Mouse (Mus musculus) forebrain, embryonic 13.5 days (tissue): ENCODE data around the gene Fam104a. TPM values are rescaled to one million over a fixed set of nuclear protein-coding genes. Genes with fewer than 3 reads are reported as not detected.
"Not testable (repeated sequence)": the region's sequence is repeated elsewhere in the genome, so short reads cannot be mapped to it uniquely, and the experiment has no call there.

Experiments
- ATAC-seq: fragments of 200-750 bp; cut with Nextera tagmentation; 2 replicates; pipeline ENCODE4 v1.8.0; 2017
- H3K27ac ChIP-seq: fragments of 300-500 bp; sonication (generic); 2 replicates; pipeline ENCODE4 v1.5.1; 2015; ENCODE audit warnings: inconsistent platforms, mild to moderate bottlenecking, moderate library complexity
- H3K27me3 ChIP-seq: fragments of 300-500 bp; sonication (generic); 2 replicates; pipeline ENCODE4 v1.6.1; 2015; ENCODE audit warnings: mild to moderate bottlenecking, inconsistent platforms
- H3K36me3 ChIP-seq: fragments of 300-500 bp; sonication (generic); 2 replicates; pipeline ENCODE4 v1.6.1; 2015; ENCODE audit warnings: mild to moderate bottlenecking, inconsistent platforms; ENCODE audit not compliant: poor library complexity, severe bottlenecking
- H3K4me1 ChIP-seq: fragments of 300-500 bp; sonication (generic); 2 replicates; pipeline ENCODE4 v1.6.1; 2015; ENCODE audit warnings: inconsistent platforms
- H3K4me2 ChIP-seq: fragments of 300-500 bp; sonication (generic); 2 replicates; pipeline ENCODE4 v1.6.1; 2015; ENCODE audit warnings: inconsistent platforms, mild to moderate bottlenecking, moderate library complexity
- H3K4me3 ChIP-seq: fragments of 300-500 bp; sonication (generic); 2 replicates; pipeline ENCODE4 v1.5.1; 2015; ENCODE audit warnings: mild to moderate bottlenecking, inconsistent platforms
- H3K9ac ChIP-seq: fragments of 300-500 bp; sonication (generic); 2 replicates; pipeline ENCODE4 v1.6.1; 2015; ENCODE audit warnings: mild to moderate bottlenecking, inconsistent platforms
- H3K9me3 ChIP-seq: fragments of 300-500 bp; sonication (generic); replicated peaks from 2 replicates; pipeline ENCODE4 v1.6.1; 2016; ENCODE audit warnings: inconsistent platforms
- WGBS: fragments of 180-500 bp; shearing (Covaris S2); methylation state at CpG from one replicate; pipeline ENCODE4 v1.1.7; 2015; 5-methylcytosine and 5-hydroxymethylcytosine counted together
- polyA plus RNA-seq: library from polyadenylated mRNA; unstranded; fragments of >200 nt; fragmentation: Nextera tagmentation; extraction: Ambion mirVana; gene quantifications from 2 replicates; pipeline ENCODE4 v1.2.1, GENCODE M21; 2015

Gene Fam104a
- polyA plus RNA-seq, 1 experiment from 2014 or later: 51.9 TPM

- no peaks in the 10 kb centered on the region for H3K9me3 ChIP-seq
- peaks cover 50% of the 10 kb centered on the region for H3K36me3 ChIP-seq
- H3K4me2 ChIP-seq: no peak overlapping the region
- H3K27me3 ChIP-seq: no peaks in the 10 kb centered on the region
- no peak overlapping the region for H3K27ac ChIP-seq
- no peak for ATAC-seq
- WGBS: 55% methylated on average over 2 of the region's 2 CpGs
- H3K4me3 ChIP-seq: no peak overlapping the region
- H3K9ac ChIP-seq: no peak overlapping the region
- H3K4me1 ChIP-seq: peaks cover 20% of the 10 kb centered on the region
Measured at GRCm38 (mm10) chr11:113676847-113677246, 7.1 kb downstream of the Fam104a start.

GRCm38 (mm10) chr11:113674595-113674994 is 9.4 kb downstream of the Fam104a start:
- H3K4me2 ChIP-seq: no peak overlapping the region
- no peak overlapping the region for H3K9ac ChIP-seq
- no peaks in the 10 kb centered on the region for H3K27me3 ChIP-seq
- 0 out of 2 replicates have a peak, but pooled peaks cover 7% of the 10 kb centered on the region for H3K4me1 ChIP-seq
- no peak overlapping the region for H3K4me3 ChIP-seq
- H3K27ac ChIP-seq: no peak overlapping the region
- H3K9me3 ChIP-seq: no peaks in the 10 kb centered on the region
- peaks cover 69% of the 10 kb centered on the region for H3K36me3 ChIP-seq
- 88% methylated on average over 5 of the region's 5 CpGs for WGBS
- no peak for ATAC-seq

GRCm38 (mm10) chr11:113673614-113674013 is 10.3 kb downstream of the Fam104a start:
- peaks cover 77% of the 10 kb centered on the region for H3K36me3 ChIP-seq
- no peak for ATAC-seq
- H3K9ac ChIP-seq: no peak overlapping the region
- H3K4me3 ChIP-seq: no peak overlapping the region
- no peaks in the 10 kb centered on the region for H3K9me3 ChIP-seq
- WGBS: 89% methylated on average over 4 of the region's 4 CpGs
- H3K4me1 ChIP-seq: 0 out of 2 replicates have a peak, but pooled peaks cover 7% of the 10 kb centered on the region
- 0 out of 2 replicates have a peak overlapping the region, but pooled peaks have one; percentile 3 for H3K27ac ChIP-seq
- no peaks in the 10 kb centered on the region for H3K27me3 ChIP-seq
- no peak overlapping the region for H3K4me2 ChIP-seq

- 80% methylated on average over 4 of the region's 4 CpGs for WGBS
- H3K36me3 ChIP-seq: peaks cover 70% of the 10 kb centered on the region
Measured at GRCm38 (mm10) chr11:113669711-113670110, 14.2 kb downstream of the Fam104a start.

GRCm38 (mm10) chr11:113668857-113669256 is 15.1 kb downstream of the Fam104a start:
- peaks cover 15% of the 10 kb centered on the region for H3K4me1 ChIP-seq
- H3K36me3 ChIP-seq: peaks cover 70% of the 10 kb centered on the region
- ATAC-seq: no peak
- no peaks in the 10 kb centered on the region for H3K9me3 ChIP-seq
- WGBS: 90% methylated on average over 5 of the region's 5 CpGs
- H3K27ac ChIP-seq: no peak overlapping the region
- no peak overlapping the region for H3K4me3 ChIP-seq
- H3K9ac ChIP-seq: no peak overlapping the region
- H3K4me2 ChIP-seq: no peak overlapping the region
- no peaks in the 10 kb centered on the region for H3K27me3 ChIP-seq

More at GRCm38 (mm10) chr11:113669711-113670110, 14.2 kb downstream of the Fam104a start:
- no peak for ATAC-seq
- Histone ChIP-seq H3K9ac (no peak overlapping the region), H3K9me3 (no peaks in the 10 kb centered on the region), H3K27me3 (no peaks in the 10 kb centered on the region), H3K4me3 (no peak overlapping the region), H3K27ac (no peak overlapping the region), H3K4me1 (peaks cover 15% of the 10 kb centered on the region), H3K4me2 (no peak overlapping the region)

GRCm38 (mm10) chr11:113667704-113668103 is 16.3 kb downstream of the Fam104a start:
- Histone ChIP-seq H3K4me1 (peaks cover 15% of the 10 kb centered on the region), H3K9ac (no peak overlapping the region), H3K9me3 (no peaks in the 10 kb centered on the region), H3K27me3 (no peaks in the 10 kb centered on the region), H3K4me3 (no peak overlapping the region), H3K4me2 (no peak overlapping the region), H3K27ac (no peak overlapping the region), H3K36me3 (peaks cover 69% of the 10 kb centered on the region)
- no peak for ATAC-seq
- 90% methylated on average over 4 of the region's 4 CpGs for WGBS

GRCm38 (mm10) chr11:113667122-113667521 is 16.8 kb downstream of the Fam104a start:
- Histone ChIP-seq H3K27ac (no peak overlapping the region), H3K9me3 (no peaks in the 10 kb centered on the region), H3K9ac (no peak overlapping the region), H3K4me1 (peaks cover 15% of the 10 kb centered on the region), H3K4me3 (no peak overlapping the region), H3K27me3 (no peaks in the 10 kb centered on the region), H3K4me2 (no peak overlapping the region), H3K36me3 (peaks cover 69% of the 10 kb centered on the region)
- WGBS: 72% methylated on average over 2 of the region's 2 CpGs
- no peak for ATAC-seq

GRCm38 (mm10) chr11:113666648-113667047 is 17.3 kb downstream of the Fam104a start:
- H3K27me3 ChIP-seq: no peaks in the 10 kb centered on the region

GRCm38 (mm10) chr11:113666205-113666604 is 17.8 kb downstream of the Fam104a start:
- peaks cover 15% of the 10 kb centered on the region for H3K4me1 ChIP-seq
- no peak overlapping the region for H3K27ac ChIP-seq
- H3K4me3 ChIP-seq: no peak overlapping the region
- no peaks in the 10 kb centered on the region for H3K27me3 ChIP-seq
- no peaks in the 10 kb centered on the region for H3K9me3 ChIP-seq
- H3K36me3 ChIP-seq: peaks cover 69% of the 10 kb centered on the region
- no peak for ATAC-seq
- no peak overlapping the region for H3K9ac ChIP-seq
- H3K4me2 ChIP-seq: no peak overlapping the region
- WGBS: 88% methylated on average over 6 of the region's 6 CpGs

More at GRCm38 (mm10) chr11:113666648-113667047, 17.3 kb downstream of the Fam104a start:
- 0 out of 2 replicates have a peak, but pooled peaks have one; percentile 16 for ATAC-seq
- Histone ChIP-seq H3K36me3 (peaks cover 69% of the 10 kb centered on the region), H3K4me2 (no peak overlapping the region), H3K9me3 (no peaks in the 10 kb centered on the region), H3K4me1 (peaks cover 15% of the 10 kb centered on the region), H3K4me3 (no peak overlapping the region), H3K9ac (no peak overlapping the region), H3K27ac (no peak overlapping the region)
- 68% methylated on average over 10 of the region's 10 CpGs for WGBS

- H3K9ac ChIP-seq: no peak overlapping the region
- ATAC-seq: no peak
- H3K4me2 ChIP-seq: no peak overlapping the region
- H3K27me3 ChIP-seq: no peaks in the 10 kb centered on the region
- 71% methylated on average over 2 of the region's 2 CpGs for WGBS
- H3K36me3 ChIP-seq: peaks cover 73% of the 10 kb centered on the region
- no peaks in the 10 kb centered on the region for H3K9me3 ChIP-seq
- H3K4me3 ChIP-seq: no peak overlapping the region
- no peak overlapping the region for H3K27ac ChIP-seq
- peaks cover 15% of the 10 kb centered on the region for H3K4me1 ChIP-seq
Measured at GRCm38 (mm10) chr11:113664279-113664678, 19.7 kb downstream of the Fam104a start.

GRCm38 (mm10) chr11:113661835-113662351 is 22.1 kb downstream of the Fam104a start:
- WGBS: 94% methylated on average over 18 of the region's 18 CpGs
- Histone ChIP-seq H3K4me2 (no peak overlapping the region), H3K9me3 (no peaks in the 10 kb centered on the region), H3K27me3 (no peaks in the 10 kb centered on the region), H3K4me1 (peaks cover 5% of the 10 kb centered on the region), H3K9ac (no peak overlapping the region), H3K4me3 (no peak overlapping the region), H3K27ac (no peak overlapping the region), H3K36me3 (peaks cover 75% of the 10 kb centered on the region)
- ATAC-seq: no peak

- Histone ChIP-seq H3K4me1 (no peaks in the 10 kb centered on the region), H3K27me3 (no peaks in the 10 kb centered on the region), H3K9me3 (no peaks in the 10 kb centered on the region), H3K27ac (no peak overlapping the region), H3K4me2 (no peak overlapping the region), H3K36me3 (peaks cover 85% of the 10 kb centered on the region), H3K4me3 (no peak overlapping the region), H3K9ac (no peak overlapping the region)
- WGBS: 96% methylated on average over 11 of the region's 11 CpGs
- no peak for ATAC-seq
Measured at GRCm38 (mm10) chr11:113660940-113661339, 23.0 kb downstream of the Fam104a start.

- H3K4me1 ChIP-seq, H3K4me2 ChIP-seq, ATAC-seq, H3K4me3 ChIP-seq, H3K27me3 ChIP-seq, H3K27ac ChIP-seq, H3K9me3 ChIP-seq, H3K9ac ChIP-seq: not testable (repeated sequence)
- WGBS: 94% methylated on average over 3 of the region's 3 CpGs
- H3K36me3 ChIP-seq: peaks cover 92% of the 10 kb centered on the region
Measured at GRCm38 (mm10) chr11:113660213-113660612, 23.7 kb downstream of the Fam104a start.
